Mouse (Mus musculus): Measurements from ENCODE around the gene Atoh7. TPM values are rescaled to one million over a fixed set of nuclear protein-coding genes. Genes with fewer than 3 reads are reported as not detected.
A peak's percentile ranks its signal among the peaks of the same experiment; 100 is the strongest.

Atoh7 gene
- polyA plus RNA-seq, 1 experiment from 2014 or later = not detected

DNA sequence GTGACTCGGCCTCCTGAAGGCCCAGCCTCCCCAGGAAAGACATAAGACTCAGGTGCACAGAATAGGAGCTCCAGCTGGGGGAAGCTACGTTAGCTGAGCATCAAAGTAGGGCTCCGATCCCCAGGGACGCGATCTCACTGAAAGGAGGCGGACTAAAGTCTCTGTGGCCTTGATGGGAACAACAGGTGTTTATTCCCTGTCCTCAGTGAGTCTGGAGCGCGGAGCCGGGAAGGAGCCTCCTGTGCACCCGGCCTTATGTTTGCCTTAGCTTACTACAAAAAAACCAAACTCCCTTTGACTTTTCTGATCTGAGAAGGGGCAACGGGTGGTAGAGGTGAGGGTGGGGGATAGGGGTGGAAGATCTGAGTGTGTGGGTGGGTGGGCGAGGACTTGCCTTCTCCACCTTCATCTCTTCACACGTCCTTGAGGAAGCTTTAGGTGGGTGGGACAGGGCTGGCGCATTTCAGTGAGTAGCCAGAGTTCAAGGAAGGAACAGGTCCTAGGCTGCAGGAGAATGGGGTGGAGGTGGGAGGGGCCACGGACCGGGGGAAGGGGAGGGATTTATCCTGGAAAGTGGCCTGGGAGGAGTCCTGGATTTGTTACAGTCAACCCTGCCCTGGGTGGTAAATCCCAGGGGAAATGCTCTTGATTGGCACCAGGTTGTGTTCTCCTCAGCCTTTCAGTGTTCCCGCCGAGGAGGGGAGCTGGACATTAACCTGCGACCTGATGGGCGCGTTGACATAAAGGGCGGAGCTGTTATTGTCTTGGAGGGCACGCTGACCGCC is 42.3 kb upstream of the Atoh7 start:
- peak; percentile 85 for DNase-seq (ENCODE audit: low spot score)
- H3K9me3 ChIP-seq (ENCODE audit: control insufficient read depth, low read length) = no peaks in the 10 kb centered on the region
- H3K4me2 ChIP-seq (replicated peaks; ENCODE audit: low read depth) = no peak overlapping the region
- H3K9ac ChIP-seq (ENCODE audit: low read length) = no peak overlapping the region
- no peak for TF ChIP-seq EP300 (optimal IDR thresholded peaks at IDR 0.05)
- peak; percentile 86 for ATAC-seq (ENCODE audit: low FRiP score, low TSS enrichment)
- no peaks in the 10 kb centered on the region; the same call in 1 of the 2 replicates for H3K4me1 ChIP-seq (replicated peaks; ENCODE audit: control insufficient read depth, insufficient read depth)
- H3K36me3 ChIP-seq (ENCODE audit: control insufficient read depth, insufficient read depth, low read length) = no peaks in the 10 kb centered on the region
- H3K27ac ChIP-seq (replicated peaks) = peak overlapping the region; percentile 30; the same call in 1 of the 2 replicates
- H3K4me3 ChIP-seq (ENCODE audit: low read depth, low read length) = no peak overlapping the region
- H3K27me3 ChIP-seq (ENCODE audit: control insufficient read depth, insufficient read depth, low read length) = no peaks in the 10 kb centered on the region
- 33% methylated on average over 24 of the region's 24 CpGs for WGBS

- Histone ChIP-seq H3K4me3 (ENCODE audit: low read depth, low read length) (no peak within 1 kb of the TSS), H3K4me1 (replicated peaks; ENCODE audit: control insufficient read depth, insufficient read depth) (no peaks in the 10 kb centered on the region; the same call in 1 of the 2 replicates), H3K9me3 (ENCODE audit: control insufficient read depth, low read length) (no peaks in the 10 kb centered on the region), H3K36me3 (ENCODE audit: control insufficient read depth, insufficient read depth, low read length) (no peaks in the 10 kb centered on the region), H3K27me3 (ENCODE audit: control insufficient read depth, insufficient read depth, low read length) (no peaks in the 10 kb centered on the region), H3K27ac (replicated peaks) (0 out of 2 replicates have a peak within 1 kb of the TSS, but pooled peaks have one; percentile 18), H3K4me2 (replicated peaks; ENCODE audit: low read depth) (no peak within 1 kb of the TSS), H3K9ac (ENCODE audit: low read length) (no peak within 1 kb of the TSS)
- WGBS = 61% methylated on average over 2 of the region's 2 CpGs
- TF ChIP-seq CTCF (IDR thresholded peaks at IDR 0.05; ENCODE audit: low read depth) = no peak
- no peak for TF ChIP-seq EP300 (optimal IDR thresholded peaks at IDR 0.05)
- no peak for ATAC-seq (ENCODE audit: low FRiP score, low TSS enrichment)
- no peak for DNase-seq (ENCODE audit: low spot score)
Measured at GRCm38 (mm10) chr10:63059862-63060261, 39.6 kb upstream of the Atoh7 start, which contains the start of gene Pbld1. Gene Pbld1 (plus strand): TSS chr10:63060162.

DNA sequence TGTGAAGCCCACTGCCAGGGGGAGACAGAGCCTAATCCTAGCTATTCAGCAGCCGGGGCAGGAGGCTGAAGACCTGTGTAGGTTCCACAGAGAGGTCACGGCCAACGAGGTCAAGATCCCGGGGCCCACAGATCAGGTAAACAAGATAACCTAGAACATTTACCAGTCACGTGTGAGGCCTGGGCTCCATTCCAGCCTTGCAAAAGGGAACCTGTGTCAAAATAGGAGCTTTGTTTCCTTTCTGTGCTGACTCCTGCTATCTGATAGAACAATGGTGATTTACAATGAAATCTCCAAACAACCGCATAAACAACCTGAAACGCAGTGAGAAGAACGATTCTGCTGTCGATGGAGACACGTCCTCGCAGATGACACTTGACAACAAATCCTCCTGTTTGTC is 39.0 kb upstream of the Atoh7 start:
- H3K36me3 ChIP-seq (ENCODE audit: control insufficient read depth, insufficient read depth, low read length) = no peaks in the 10 kb centered on the region
- H3K27me3 ChIP-seq (ENCODE audit: control insufficient read depth, insufficient read depth, low read length) = no peaks in the 10 kb centered on the region
- H3K4me2 ChIP-seq (replicated peaks; ENCODE audit: low read depth) = no peak overlapping the region
- DNase-seq (ENCODE audit: low spot score) (peak; percentile 81), ATAC-seq (ENCODE audit: low FRiP score, low TSS enrichment) (peak; percentile 68)
- WGBS = 42% methylated on average over 11 of the region's 11 CpGs
- H3K9me3 ChIP-seq (ENCODE audit: control insufficient read depth, low read length) = no peaks in the 10 kb centered on the region
- 0 out of 2 replicates have a peak overlapping the region, but pooled peaks have one; percentile 18 for H3K27ac ChIP-seq (replicated peaks)
- H3K4me1 ChIP-seq (replicated peaks; ENCODE audit: control insufficient read depth, insufficient read depth) = no peaks in the 10 kb centered on the region; the same call in 1 of the 2 replicates
- H3K4me3 ChIP-seq (ENCODE audit: low read depth, low read length) = no peak overlapping the region
- no peak overlapping the region for H3K9ac ChIP-seq (ENCODE audit: low read length)
- TF ChIP-seq EP300 (optimal IDR thresholded peaks at IDR 0.05) = no peak
- TF ChIP-seq CTCF (IDR thresholded peaks at IDR 0.05; ENCODE audit: low read depth) = no peak

DNA sequence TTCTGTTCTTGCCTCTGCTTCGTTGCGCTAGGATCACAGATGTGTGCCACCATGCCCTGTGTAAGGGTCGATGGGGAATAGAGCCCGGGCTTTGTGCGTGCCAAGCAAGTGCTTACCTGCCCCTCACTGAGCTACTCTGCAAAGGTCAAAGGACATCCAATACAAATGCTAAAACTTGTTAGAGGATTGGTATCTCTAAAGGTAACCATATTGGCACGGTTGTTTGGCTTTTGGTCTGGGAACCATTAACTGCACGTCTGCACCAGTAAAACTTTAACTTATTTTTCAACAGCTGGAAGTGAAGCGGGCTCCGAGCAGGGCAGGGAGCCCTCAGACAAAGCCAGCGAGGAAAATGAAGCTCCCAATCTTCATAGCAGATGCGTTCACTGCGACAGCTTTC is 38.2 kb upstream of the Atoh7 start:
- ATAC-seq (ENCODE audit: low FRiP score, low TSS enrichment) = no peak

GRCm38 (mm10) chr10:63062696-63063095 is 36.8 kb upstream of the Atoh7 start:
- no peak for ATAC-seq (ENCODE audit: low FRiP score, low TSS enrichment)

More for the DNA sequence above, 38.2 kb upstream of the Atoh7 start:
- Histone ChIP-seq H3K27ac (replicated peaks) (peak overlapping the region; percentile 24; the same call in 1 of the 2 replicates), H3K4me2 (replicated peaks; ENCODE audit: low read depth) (no peak overlapping the region), H3K36me3 (ENCODE audit: control insufficient read depth, insufficient read depth, low read length) (no peaks in the 10 kb centered on the region), H3K4me1 (replicated peaks; ENCODE audit: control insufficient read depth, insufficient read depth) (no peaks in the 10 kb centered on the region; the same call in 1 of the 2 replicates), H3K27me3 (ENCODE audit: control insufficient read depth, insufficient read depth, low read length) (no peaks in the 10 kb centered on the region), H3K4me3 (ENCODE audit: low read depth, low read length) (no peak overlapping the region), H3K9ac (ENCODE audit: low read length) (no peak overlapping the region), H3K9me3 (ENCODE audit: control insufficient read depth, low read length) (no peaks in the 10 kb centered on the region)
- 65% methylated on average over 12 of the region's 12 CpGs for WGBS
- no peak for DNase-seq (ENCODE audit: low spot score)
- TF ChIP-seq CTCF (IDR thresholded peaks at IDR 0.05; ENCODE audit: low read depth) (no peak), EP300 (optimal IDR thresholded peaks at IDR 0.05) (no peak)

DNA sequence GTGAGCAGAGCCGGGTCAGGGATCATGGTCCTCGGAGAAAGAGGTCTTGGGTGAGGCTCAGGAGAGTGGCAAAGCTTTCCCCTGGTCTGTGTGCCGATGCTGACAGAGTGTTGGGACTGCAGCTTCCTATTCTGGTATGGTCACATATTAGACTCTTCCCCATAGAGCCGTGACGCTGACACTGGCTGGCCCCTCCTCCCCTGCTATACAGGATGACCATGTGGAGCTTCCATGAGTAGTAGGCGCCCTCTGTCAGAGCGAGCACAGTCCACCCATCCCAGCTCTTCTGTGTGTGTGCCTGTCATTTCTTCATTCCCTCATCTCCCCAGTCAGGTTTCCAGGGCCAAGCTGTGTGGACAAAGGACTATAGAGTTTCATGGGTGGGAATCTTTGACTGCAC is 36.1 kb upstream of the Atoh7 start:
- ATAC-seq (ENCODE audit: low FRiP score, low TSS enrichment) (no peak), DNase-seq (ENCODE audit: low spot score) (no peak)
- no peaks in the 10 kb centered on the region for H3K36me3 ChIP-seq (ENCODE audit: control insufficient read depth, insufficient read depth, low read length)
- H3K27ac ChIP-seq (replicated peaks) = no peak overlapping the region
- WGBS = 77% methylated on average over 7 of the region's 7 CpGs
- H3K4me1 ChIP-seq (replicated peaks; ENCODE audit: control insufficient read depth, insufficient read depth) = no peaks in the 10 kb centered on the region; the same call in 1 of the 2 replicates
- H3K4me2 ChIP-seq (replicated peaks; ENCODE audit: low read depth) = no peak overlapping the region
- H3K27me3 ChIP-seq (ENCODE audit: control insufficient read depth, insufficient read depth, low read length) = no peaks in the 10 kb centered on the region
- TF ChIP-seq CTCF (IDR thresholded peaks at IDR 0.05; ENCODE audit: low read depth) (no peak), EP300 (optimal IDR thresholded peaks at IDR 0.05) (no peak)
- H3K4me3 ChIP-seq (ENCODE audit: low read depth, low read length) = no peak overlapping the region
- no peak overlapping the region for H3K9ac ChIP-seq (ENCODE audit: low read length)
- H3K9me3 ChIP-seq (ENCODE audit: control insufficient read depth, low read length) = no peaks in the 10 kb centered on the region

More at GRCm38 (mm10) chr10:63062696-63063095, 36.8 kb upstream of the Atoh7 start:
- Histone ChIP-seq H3K4me1 (replicated peaks; ENCODE audit: control insufficient read depth, insufficient read depth) (no peaks in the 10 kb centered on the region; the same call in 1 of the 2 replicates), H3K27ac (replicated peaks) (no peak overlapping the region), H3K4me2 (replicated peaks; ENCODE audit: low read depth) (no peak overlapping the region), H3K9ac (ENCODE audit: low read length) (no peak overlapping the region), H3K27me3 (ENCODE audit: control insufficient read depth, insufficient read depth, low read length) (no peaks in the 10 kb centered on the region), H3K36me3 (ENCODE audit: control insufficient read depth, insufficient read depth, low read length) (no peaks in the 10 kb centered on the region), H3K9me3 (ENCODE audit: control insufficient read depth, low read length) (no peaks in the 10 kb centered on the region), H3K4me3 (ENCODE audit: low read depth, low read length) (no peak overlapping the region)
- DNase-seq (ENCODE audit: low spot score) = no peak
- TF ChIP-seq EP300 (optimal IDR thresholded peaks at IDR 0.05) (no peak), CTCF (IDR thresholded peaks at IDR 0.05; ENCODE audit: low read depth) (no peak)
- 89% methylated on average over 5 of the region's 5 CpGs for WGBS

Measured in stomach, postnatal 0 days (tissue).